Mouse (Mus musculus): ENCODE data around the gene Dlg1. TPM values are rescaled to one million over a fixed set of nuclear protein-coding genes. Genes with fewer than 3 reads are reported as not detected.

Gene Dlg1
- polyA plus RNA-seq (2017; shearing (Covaris generic)): 10 to 100 TPM; 34.7 to 37.5 TPM

GRCm38 (mm10) chr16:31663379-31664286 is at the start of gene Dlg1:
Dlg1 (plus strand) TSS chr16:31663443.

GRCm38 (mm10) chr16:31878573-31879257 is 215.5 kb downstream of the Dlg1 start, which contains the start of gene Meltf:
Meltf (plus strand) TSS chr16:31878810.

Other genes starting within 250 kb of the Dlg1 start
- gene Bdh1, start 241.2 kb upstream of the Dlg1 start, polyA plus RNA-seq (2017; shearing (Covaris generic)): 10 to 100 TPM; 29.5 to 44.5 TPM
- under 1 TPM in 1 of 2 experiments, not detected in 1; 0.39 TPM for gene Meltf, start 215.4 kb downstream of the Dlg1 start, polyA plus RNA-seq (2017; shearing (Covaris generic))

Measured in inflammation-experienced regulatory T-cells (primary cell).